Mouse (Mus musculus): Measurements from ENCODE around the gene Gkap1. TPM values are rescaled to one million over a fixed set of nuclear protein-coding genes. Genes with fewer than 3 reads are reported as not detected.
A peak's percentile ranks its signal among the peaks of the same experiment; 100 is the strongest.

The Gkap1 gene
- total RNA-seq, 1 experiment: 17.5 TPM

DNA sequence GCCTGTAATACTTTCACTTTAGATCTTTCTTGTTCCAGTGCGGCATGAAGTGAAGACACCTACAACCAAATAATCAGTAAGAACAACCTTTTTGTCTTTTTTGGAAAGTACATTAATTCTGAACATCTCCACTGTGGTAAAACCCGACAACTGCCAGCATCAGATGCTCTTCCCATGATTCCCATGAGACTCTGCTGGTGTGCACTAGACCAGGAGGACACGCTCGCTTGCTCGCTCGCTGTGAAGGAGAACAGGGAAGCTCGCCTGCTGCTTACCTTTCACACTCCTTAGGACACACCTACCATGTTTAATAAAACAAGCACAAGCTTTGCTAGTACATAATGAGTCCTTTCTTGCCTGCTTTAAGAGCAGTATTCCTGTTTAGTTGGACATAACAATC is 39.0 kb downstream of the Gkap1 start:
- Histone ChIP-seq H3K36me3 (ENCODE audit: control insufficient read depth, insufficient read depth, low read length, poor library complexity, severe bottlenecking) (no peaks in the 10 kb centered on the region), H3K9ac (ENCODE audit: insufficient read depth, low read depth, low read length, poor library complexity, severe bottlenecking) (no peak overlapping the region), H3K9me3 (ENCODE audit: control insufficient read depth, insufficient read depth, low read depth, low read length) (no peaks in the 10 kb centered on the region), H3K4me3 (ENCODE audit: insufficient read depth in 1 of 2, low read depth in 1 of 2, low read length in 2 of 2, poor library complexity in 1 of 2, severe bottlenecking in 1 of 2) (no peak overlapping the region), H3K27ac (ENCODE audit: insufficient read depth, low read depth, low read length, poor library complexity, severe bottlenecking) (no peak overlapping the region), H3K4me1 (ENCODE audit: control insufficient read depth in 2 of 2, insufficient read depth in 2 of 2, low read length in 2 of 2, poor library complexity in 1 of 2) (peaks cover 0 to 1% of the 10 kb centered on the region in 2 experiments; a peak in 1 of 4 replicates)
- no peak for DNase-seq (ENCODE audit: low read depth, low spot score)
- TF ChIP-seq MAFK (IDR thresholded peaks at IDR 0.05; ENCODE audit: insufficient read depth, low read depth, low read length) (no peak), ZC3H11A (IDR thresholded peaks at IDR 0.05; ENCODE audit: borderline replicate concordance, low read depth, low read length) (no peak), ZNF384 (IDR thresholded peaks at IDR 0.05; ENCODE audit: low read depth, low read length) (no peak), HCFC1 (IDR thresholded peaks at IDR 0.05; ENCODE audit: borderline replicate concordance, insufficient read depth, low read length) (no peak), CHD2 (IDR thresholded peaks at IDR 0.05; ENCODE audit: low read depth, low read length) (no peak)
- in situ Hi-C loops (cut with MboI; ENCODE audit: low sequenced_read_pairs in 2 of 2, unreplicated experiment in 2 of 2): no loop called here

DNA sequence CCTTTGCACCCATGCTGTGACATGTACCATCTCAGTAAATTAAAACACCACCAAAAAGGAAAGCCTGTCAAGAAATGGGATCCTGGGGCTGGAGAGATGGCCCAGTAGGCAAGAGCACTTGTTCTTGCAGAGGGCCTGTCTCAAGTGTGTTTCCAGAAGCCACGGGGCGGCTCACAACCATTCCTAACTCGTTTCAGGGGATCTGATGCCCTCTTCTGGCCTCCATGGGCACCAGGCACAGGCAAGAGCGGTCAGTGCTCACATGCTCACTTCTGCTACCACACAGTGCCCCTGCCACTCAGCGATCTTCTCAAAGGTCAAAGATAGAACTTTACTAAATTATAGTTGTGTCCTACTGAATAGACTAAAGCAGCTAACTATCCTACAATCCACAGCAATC is 42.9 kb downstream of the Gkap1 start:
- H3K9me3 ChIP-seq (ENCODE audit: control insufficient read depth, insufficient read depth, low read depth, low read length): no peaks in the 10 kb centered on the region
- TF ChIP-seq MAFK (IDR thresholded peaks at IDR 0.05; ENCODE audit: insufficient read depth, low read depth, low read length): no peak
- TF ChIP-seq CHD2 (IDR thresholded peaks at IDR 0.05; ENCODE audit: low read depth, low read length): no peak
- TF ChIP-seq ZNF384 (IDR thresholded peaks at IDR 0.05; ENCODE audit: low read depth, low read length): no peak
- no peak for TF ChIP-seq HCFC1 (IDR thresholded peaks at IDR 0.05; ENCODE audit: borderline replicate concordance, insufficient read depth, low read length)
- TF ChIP-seq ZC3H11A (IDR thresholded peaks at IDR 0.05; ENCODE audit: borderline replicate concordance, low read depth, low read length): no peak
- no peak overlapping the region for H3K9ac ChIP-seq (ENCODE audit: insufficient read depth, low read depth, low read length, poor library complexity, severe bottlenecking)
- no peak overlapping the region for H3K27ac ChIP-seq (ENCODE audit: insufficient read depth, low read depth, low read length, poor library complexity, severe bottlenecking)
- peaks cover 0 to 6% of the 10 kb centered on the region in 2 experiments; a peak in 2 of 4 replicates for H3K4me1 ChIP-seq (ENCODE audit: control insufficient read depth in 2 of 2, insufficient read depth in 2 of 2, low read length in 2 of 2, poor library complexity in 1 of 2)
- no peak for DNase-seq (ENCODE audit: low read depth, low spot score)
- no peaks in the 10 kb centered on the region for H3K36me3 ChIP-seq (ENCODE audit: control insufficient read depth, insufficient read depth, low read length, poor library complexity, severe bottlenecking)
- in situ Hi-C loops (cut with MboI; ENCODE audit: low sequenced_read_pairs in 2 of 2, unreplicated experiment in 2 of 2): no loop called here
- no peak overlapping the region for H3K4me3 ChIP-seq (ENCODE audit: insufficient read depth in 1 of 2, low read depth in 1 of 2, low read length in 2 of 2, poor library complexity in 1 of 2, severe bottlenecking in 1 of 2)

- no peak for TF ChIP-seq ZNF384 (IDR thresholded peaks at IDR 0.05; ENCODE audit: low read depth, low read length)
- Histone ChIP-seq H3K4me1 (ENCODE audit: control insufficient read depth in 2 of 2, insufficient read depth in 2 of 2, low read length in 2 of 2, poor library complexity in 1 of 2) (peaks cover 0 to 6% of the 10 kb centered on the region in 2 experiments; a peak in 2 of 4 replicates), H3K27ac (ENCODE audit: insufficient read depth, low read depth, low read length, poor library complexity, severe bottlenecking) (no peak overlapping the region), H3K9me3 (ENCODE audit: control insufficient read depth, insufficient read depth, low read depth, low read length) (no peaks in the 10 kb centered on the region), H3K4me3 (ENCODE audit: insufficient read depth in 1 of 2, low read depth in 1 of 2, low read length in 2 of 2, poor library complexity in 1 of 2, severe bottlenecking in 1 of 2) (no peak overlapping the region), H3K9ac (ENCODE audit: insufficient read depth, low read depth, low read length, poor library complexity, severe bottlenecking) (no peak overlapping the region), H3K36me3 (ENCODE audit: control insufficient read depth, insufficient read depth, low read length, poor library complexity, severe bottlenecking) (no peaks in the 10 kb centered on the region)
- no peak for DNase-seq (ENCODE audit: low read depth, low spot score)
- in situ Hi-C loops (cut with MboI; ENCODE audit: low sequenced_read_pairs in 2 of 2, unreplicated experiment in 2 of 2): no loop called here
These were observed 43.4 kb downstream of the Gkap1 start for GRCm38 (mm10) chr13:58232070-58232469.

GRCm38 (mm10) chr13:58228624-58229023 is 46.9 kb downstream of the Gkap1 start:
- TF ChIP-seq HCFC1 (IDR thresholded peaks at IDR 0.05; ENCODE audit: borderline replicate concordance, insufficient read depth, low read length): no peak

GRCm38 (mm10) chr13:58225694-58226093 is 49.8 kb downstream of the Gkap1 start:
- Histone ChIP-seq H3K9me3 (ENCODE audit: control insufficient read depth, insufficient read depth, low read depth, low read length) (no peaks in the 10 kb centered on the region), H3K4me1 (ENCODE audit: control insufficient read depth in 2 of 2, insufficient read depth in 2 of 2, low read length in 2 of 2, poor library complexity in 1 of 2) (peaks cover 0 to 4% of the 10 kb centered on the region in 2 experiments; a peak in 1 of 4 replicates), H3K4me3 (ENCODE audit: insufficient read depth in 1 of 2, low read depth in 1 of 2, low read length in 2 of 2, poor library complexity in 1 of 2, severe bottlenecking in 1 of 2) (no peak overlapping the region), H3K36me3 (ENCODE audit: control insufficient read depth, insufficient read depth, low read length, poor library complexity, severe bottlenecking) (no peaks in the 10 kb centered on the region), H3K9ac (ENCODE audit: insufficient read depth, low read depth, low read length, poor library complexity, severe bottlenecking) (no peak overlapping the region), H3K27ac (ENCODE audit: insufficient read depth, low read depth, low read length, poor library complexity, severe bottlenecking) (no peak overlapping the region)
- in situ Hi-C loops (cut with MboI; ENCODE audit: low sequenced_read_pairs in 2 of 2, unreplicated experiment in 2 of 2): no loop called here
- TF ChIP-seq MAFK (IDR thresholded peaks at IDR 0.05; ENCODE audit: insufficient read depth, low read depth, low read length) (no peak), ZNF384 (IDR thresholded peaks at IDR 0.05; ENCODE audit: low read depth, low read length) (peak; percentile 93), HCFC1 (IDR thresholded peaks at IDR 0.05; ENCODE audit: borderline replicate concordance, insufficient read depth, low read length) (no peak), ZC3H11A (IDR thresholded peaks at IDR 0.05; ENCODE audit: borderline replicate concordance, low read depth, low read length) (no peak), CHD2 (IDR thresholded peaks at IDR 0.05; ENCODE audit: low read depth, low read length) (no peak)
- no peak for DNase-seq (ENCODE audit: low read depth, low spot score)

More at GRCm38 (mm10) chr13:58228624-58229023, 46.9 kb downstream of the Gkap1 start:
- H3K9ac ChIP-seq (ENCODE audit: insufficient read depth, low read depth, low read length, poor library complexity, severe bottlenecking): no peak overlapping the region
- H3K27ac ChIP-seq (ENCODE audit: insufficient read depth, low read depth, low read length, poor library complexity, severe bottlenecking): no peak overlapping the region
- H3K36me3 ChIP-seq (ENCODE audit: control insufficient read depth, insufficient read depth, low read length, poor library complexity, severe bottlenecking): no peaks in the 10 kb centered on the region
- H3K9me3 ChIP-seq (ENCODE audit: control insufficient read depth, insufficient read depth, low read depth, low read length): no peaks in the 10 kb centered on the region
- DNase-seq (ENCODE audit: low read depth, low spot score): no peak
- no peak overlapping the region for H3K4me3 ChIP-seq (ENCODE audit: insufficient read depth in 1 of 2, low read depth in 1 of 2, low read length in 2 of 2, poor library complexity in 1 of 2, severe bottlenecking in 1 of 2)
- peaks cover 0 to 6% of the 10 kb centered on the region in 2 experiments; a peak in 2 of 4 replicates for H3K4me1 ChIP-seq (ENCODE audit: control insufficient read depth in 2 of 2, insufficient read depth in 2 of 2, low read length in 2 of 2, poor library complexity in 1 of 2)
- in situ Hi-C loops (cut with MboI; ENCODE audit: low sequenced_read_pairs in 2 of 2, unreplicated experiment in 2 of 2): no loop called here
